Mouse (Mus musculus) stomach, postnatal 0 days (tissue): ENCODE measurements at regions not wholly inside any gene's neighbourhood (a gene's known extent, or its start where the extent isn't known, plus 50 kb on each side); places are given as distances from the start of the nearest gene placed in this dataset.

ENCODE experiments used
- ATAC-seq: fragments of 200-750 bp; cut with Nextera tagmentation; 2 replicates; pipeline ENCODE4 v1.8.0; 2017; ENCODE audit not compliant: low FRiP score, low TSS enrichment
- DNase-seq: peaks from one replicate; pipeline ENCODE4 v3.0.0-alpha.2; 2016; ENCODE audit warnings: low spot score
- H3K27ac ChIP-seq: fragments of 300-500 bp; sonication (generic); replicated peaks from 2 replicates; pipeline ENCODE4 v1.5.1; 2014; ENCODE audit warnings: mild to moderate bottlenecking, control low read depth
- H3K27me3 ChIP-seq: fragments of 300-500 bp; sonication (generic); 2 replicates; pipeline ENCODE4 v1.6.1; 2014; ENCODE audit warnings: low read length; ENCODE audit not compliant: control insufficient read depth, insufficient read depth
- H3K36me3 ChIP-seq: fragments of 300-500 bp; sonication (generic); 2 replicates; pipeline ENCODE4 v1.6.1; 2014; ENCODE audit warnings: low read length, mixed read lengths; ENCODE audit not compliant: control insufficient read depth, insufficient read depth
- H3K4me1 ChIP-seq: fragments of 300-500 bp; sonication (generic); replicated peaks from 2 replicates; pipeline ENCODE4 v1.6.1; 2014; ENCODE audit warnings: antibody characterized with exemption; ENCODE audit not compliant: control insufficient read depth, insufficient read depth
- H3K4me2 ChIP-seq: fragments of 300-500 bp; sonication (generic); replicated peaks from 2 replicates; pipeline ENCODE4 v1.6.1; 2014; ENCODE audit warnings: low read depth, mild to moderate bottlenecking, control low read depth, moderate library complexity
- H3K4me3 ChIP-seq: fragments of 300-500 bp; sonication (generic); 2 replicates; pipeline ENCODE4 v1.5.1; 2014; ENCODE audit warnings: low read depth, low read length, control low read depth
- H3K9ac ChIP-seq: fragments of 300-500 bp; sonication (generic); 2 replicates; pipeline ENCODE4 v1.6.1; 2014; ENCODE audit warnings: mild to moderate bottlenecking, low read length, control low read depth, mixed read lengths
- H3K9me3 ChIP-seq: fragments of 300-500 bp; sonication (generic); 2 replicates; pipeline ENCODE4 v1.6.1; 2016; ENCODE audit warnings: low read length; ENCODE audit not compliant: control insufficient read depth
- CTCF ChIP-seq: IDR thresholded peaks from 2 replicates; pipeline ENCODE4 v1.5.1; 2016; ENCODE audit warnings: antibody characterized with exemption, low read depth, mild to moderate bottlenecking, moderate library complexity
- EP300 ChIP-seq: optimal IDR thresholded peaks from 2 replicates; pipeline ENCODE3; 2016; ENCODE audit warnings: antibody characterized with exemption
- WGBS: fragments of 180-500 bp; shearing (Covaris S2); extraction: QIAGEN DNeasy Blood & Tissue Kit; methylation state at CpG from one replicate; pipeline ENCODE4 v1.1.7; 2014; 5-methylcytosine and 5-hydroxymethylcytosine counted together

GRCm38 (mm10) chr14:37292084-37292860 lies 157.2 kb upstream of the Ghitm start:
- peak; percentile 32 for TF ChIP-seq CTCF
- no peak for TF ChIP-seq EP300
- Histone ChIP-seq H3K9ac (no peak overlapping the region), H3K4me2 (no peak overlapping the region), H3K36me3 (no peaks in the 10 kb centered on the region), H3K4me3 (no peak overlapping the region), H3K27ac (no peak overlapping the region), H3K9me3 (no peaks in the 10 kb centered on the region), H3K27me3 (no peaks in the 10 kb centered on the region), H3K4me1 (no peaks in the 10 kb centered on the region)
- ATAC-seq = no peak
- 29% methylated on average over 4 of the region's 4 CpGs for WGBS
- no peak for DNase-seq

GRCm38 (mm10) chr14:37284391-37284790 lies 149.3 kb upstream of the Ghitm start:
- Histone ChIP-seq H3K27me3 (no peaks in the 10 kb centered on the region), H3K9ac (no peak overlapping the region), H3K9me3 (no peaks in the 10 kb centered on the region), H3K27ac (no peak overlapping the region), H3K36me3 (no peaks in the 10 kb centered on the region), H3K4me3 (no peak overlapping the region), H3K4me2 (no peak overlapping the region), H3K4me1 (no peaks in the 10 kb centered on the region)
- 19% methylated on average over 5 of the region's 5 CpGs for WGBS
- TF ChIP-seq CTCF (no peak), EP300 (no peak)
- ATAC-seq (no peak), DNase-seq (no peak)

GRCm38 (mm10) chr14:37279356-37279755 lies 144.3 kb upstream of the Ghitm start:
- 67% methylated on average over 2 of the region's 2 CpGs for WGBS
- no peaks in the 10 kb centered on the region for H3K27me3 ChIP-seq
- no peak for ATAC-seq

GRCm38 (mm10) chr14:37276728-37277695 lies 141.9 kb upstream of the Ghitm start:
- H3K9me3 ChIP-seq = no peaks in the 10 kb centered on the region
- H3K27me3 ChIP-seq = no peaks in the 10 kb centered on the region
- H3K4me2 ChIP-seq = no peak overlapping the region
- no peak for ATAC-seq
- H3K27ac ChIP-seq = no peak overlapping the region
- H3K4me3 ChIP-seq = no peak overlapping the region
- H3K36me3 ChIP-seq = no peaks in the 10 kb centered on the region
- H3K9ac ChIP-seq = no peak overlapping the region
- no peak for TF ChIP-seq EP300
- peak; percentile 72 for TF ChIP-seq CTCF
- no peaks in the 10 kb centered on the region for H3K4me1 ChIP-seq
- DNase-seq = no peak
- WGBS = 58% methylated on average over 7 of the region's 7 CpGs

More at GRCm38 (mm10) chr14:37279356-37279755, 144.3 kb upstream of the Ghitm start:
- TF ChIP-seq EP300 = no peak
- no peak overlapping the region for H3K4me2 ChIP-seq
- H3K9me3 ChIP-seq = no peaks in the 10 kb centered on the region
- H3K9ac ChIP-seq = no peak overlapping the region
- no peaks in the 10 kb centered on the region for H3K4me1 ChIP-seq
- H3K27ac ChIP-seq = no peak overlapping the region
- H3K4me3 ChIP-seq = no peak overlapping the region
- no peak for DNase-seq
- no peaks in the 10 kb centered on the region for H3K36me3 ChIP-seq

- no peaks in the 10 kb centered on the region for H3K9me3 ChIP-seq
- no peak for ATAC-seq
- no peak overlapping the region for H3K4me3 ChIP-seq
- no peaks in the 10 kb centered on the region for H3K27me3 ChIP-seq
- H3K27ac ChIP-seq = no peak overlapping the region
- WGBS = 45% methylated on average over 2 of the region's 2 CpGs
- H3K4me2 ChIP-seq = no peak overlapping the region
- no peaks in the 10 kb centered on the region for H3K4me1 ChIP-seq
- H3K36me3 ChIP-seq = no peaks in the 10 kb centered on the region
- no peak overlapping the region for H3K9ac ChIP-seq
- TF ChIP-seq EP300 (no peak), CTCF (no peak)
- DNase-seq = no peak
Measured at GRCm38 (mm10) chr14:37272063-37272462, 137.0 kb upstream of the Ghitm start.
